Mouse (Mus musculus) megakaryocyte, embryonic 14.5 days (primary cell): ENCODE measurements around the gene Lrrc27. TPM values are rescaled to one million over a fixed set of nuclear protein-coding genes. Genes with fewer than 3 reads are reported as not detected.
A peak's percentile ranks its signal among the peaks of the same experiment; 100 is the strongest.

Experiments
- H3K27me3 ChIP-seq: replicated peaks from 2 replicates; pipeline ENCODE3; 2012; ENCODE audit warnings: inconsistent platforms
- H3K36me3 ChIP-seq: replicated peaks from 2 replicates; pipeline ENCODE3; 2012; ENCODE audit warnings: low read length, inconsistent platforms, mixed read lengths
- H3K4me1 ChIP-seq: 2 replicates; pipeline ENCODE4 v1.6.1; 2012; ENCODE audit warnings: inconsistent platforms
- H3K4me3 ChIP-seq: replicated peaks from 2 replicates; pipeline ENCODE3; 2012; ENCODE audit warnings: moderate library complexity, mild to moderate bottlenecking, inconsistent platforms
- H3K9me3 ChIP-seq: 2 replicates; pipeline ENCODE4 v1.6.1; 2012; ENCODE audit warnings: inconsistent platforms
- FLI1 ChIP-seq: IDR thresholded peaks from 2 replicates; pipeline ENCODE4 v1.6.1; 2012; ENCODE audit warnings: low read length, inconsistent platforms, mixed read lengths
- GATA1 ChIP-seq: IDR thresholded peaks from 3 replicates; pipeline ENCODE4 v1.6.1; 2012; ENCODE audit warnings: mixed read lengths, low read length, inconsistent platforms, borderline replicate concordance
- polyA plus RNA-seq: library from polyadenylated mRNA; stranded (reverse); fragments of >175 nt; gene quantifications from 2 replicates; pipeline ENCODE4 v1.2.3, GENCODE M21; 2012; ENCODE audit warnings: low replicate concordance; ENCODE audit not compliant: insufficient read depth

The Lrrc27 gene
- polyA plus RNA-seq, 1 experiment, result 2.9 TPM

GRCm38 (mm10) chr7:139187771-139188633 is 24.8 kb upstream of the Lrrc27 start:
- no peaks in the 10 kb centered on the region for H3K36me3 ChIP-seq
- peak overlapping the region; percentile 91 for H3K4me3 ChIP-seq
- H3K27me3 ChIP-seq, result peaks cover 82% of the 10 kb centered on the region
- H3K9me3 ChIP-seq, result peaks cover 27% of the 10 kb centered on the region
- H3K4me1 ChIP-seq, result peaks cover 17% of the 10 kb centered on the region
- TF ChIP-seq FLI1 (no peak), GATA1 (no peak)

GRCm38 (mm10) chr7:139188634-139189207 is 24.1 kb upstream of the Lrrc27 start:
- Histone ChIP-seq H3K9me3 (peaks cover 27% of the 10 kb centered on the region), H3K4me1 (peaks cover 17% of the 10 kb centered on the region), H3K27me3 (peaks cover 87% of the 10 kb centered on the region), H3K36me3 (no peaks in the 10 kb centered on the region), H3K4me3 (peak overlapping the region; percentile 91)
- TF ChIP-seq GATA1 (no peak), FLI1 (no peak)

- Histone ChIP-seq H3K36me3 (no peaks in the 10 kb centered on the region), H3K27me3 (peaks cover 84% of the 10 kb centered on the region), H3K9me3 (peaks cover 27% of the 10 kb centered on the region), H3K4me1 (peaks cover 21% of the 10 kb centered on the region), H3K4me3 (no peak overlapping the region)
- no peak for TF ChIP-seq GATA1
- no peak for TF ChIP-seq FLI1
Observed at GRCm38 (mm10) chr7:139190616-139191015, 22.2 kb upstream of the Lrrc27 start.

- Histone ChIP-seq H3K36me3 (no peaks in the 10 kb centered on the region), H3K9me3 (peaks cover 27% of the 10 kb centered on the region), H3K27me3 (peaks cover 76% of the 10 kb centered on the region), H3K4me3 (no peak overlapping the region), H3K4me1 (peaks cover 32% of the 10 kb centered on the region)
- TF ChIP-seq GATA1 (no peak), FLI1 (no peak)
Observed at GRCm38 (mm10) chr7:139191619-139192018, 21.2 kb upstream of the Lrrc27 start.

GRCm38 (mm10) chr7:139197022-139197421 is 15.8 kb upstream of the Lrrc27 start:
- H3K9me3 ChIP-seq, result no peaks in the 10 kb centered on the region
- H3K4me1 ChIP-seq, result peaks cover 38% of the 10 kb centered on the region
- H3K36me3 ChIP-seq, result no peaks in the 10 kb centered on the region
- peak overlapping the region; percentile 69 for H3K4me3 ChIP-seq
- peak; percentile 61; the same call in 1 of the 2 replicates for TF ChIP-seq FLI1
- no peak for TF ChIP-seq GATA1
- peaks cover 68% of the 10 kb centered on the region for H3K27me3 ChIP-seq

- no peak for TF ChIP-seq FLI1
- TF ChIP-seq GATA1, result no peak
- no peak overlapping the region for H3K4me3 ChIP-seq
- peaks cover 53% of the 10 kb centered on the region for H3K27me3 ChIP-seq
- peaks cover 34% of the 10 kb centered on the region for H3K4me1 ChIP-seq
- H3K36me3 ChIP-seq, result no peaks in the 10 kb centered on the region
- no peaks in the 10 kb centered on the region for H3K9me3 ChIP-seq
Observed at GRCm38 (mm10) chr7:139200108-139200507, 12.7 kb upstream of the Lrrc27 start.

- no peaks in the 10 kb centered on the region for H3K9me3 ChIP-seq
- no peak overlapping the region for H3K4me3 ChIP-seq
- H3K4me1 ChIP-seq, result peaks cover 27% of the 10 kb centered on the region
- no peaks in the 10 kb centered on the region for H3K36me3 ChIP-seq
- H3K27me3 ChIP-seq, result peaks cover 48% of the 10 kb centered on the region
- TF ChIP-seq FLI1, result no peak
- TF ChIP-seq GATA1, result no peak
Observed at GRCm38 (mm10) chr7:139201209-139201608, 11.6 kb upstream of the Lrrc27 start.

- H3K4me1 ChIP-seq, result peaks cover 34% of the 10 kb centered on the region
- H3K9me3 ChIP-seq, result no peaks in the 10 kb centered on the region
- peaks cover 11% of the 10 kb centered on the region for H3K27me3 ChIP-seq
- no peaks in the 10 kb centered on the region for H3K36me3 ChIP-seq
- TF ChIP-seq GATA1, result no peak
- TF ChIP-seq FLI1, result no peak
- no peak overlapping the region for H3K4me3 ChIP-seq
Observed at GRCm38 (mm10) chr7:139208023-139208772, 4.6 kb upstream of the Lrrc27 start.

GRCm38 (mm10) chr7:139208773-139209095 is 4.1 kb upstream of the Lrrc27 start:
- Histone ChIP-seq H3K4me1 (peaks cover 40% of the 10 kb centered on the region), H3K4me3 (no peak overlapping the region), H3K9me3 (no peaks in the 10 kb centered on the region), H3K27me3 (peaks cover 11% of the 10 kb centered on the region), H3K36me3 (no peaks in the 10 kb centered on the region)
- TF ChIP-seq GATA1, result no peak
- no peak for TF ChIP-seq FLI1
